Mouse (Mus musculus) intestine, embryonic 14.5 days (tissue): ENCODE results near the gene Lpin1. TPM values are rescaled to one million over a fixed set of nuclear protein-coding genes. Genes with fewer than 3 reads are reported as not detected.

Source experiments
- polyA plus RNA-seq: library from polyadenylated mRNA; unstranded; fragments of >200 nt; fragmentation: Nextera tagmentation; extraction: Ambion mirVana; gene quantifications from 2 replicates; pipeline ENCODE4 v1.2.1, GENCODE M21; 2014

Gene Lpin1
- polyA plus RNA-seq, 1 experiment from 2014 or later: 8.4 TPM

Other genes with a start within 250 kb of the Lpin1 start
- gene Ntsr2, start 42.4 kb upstream of the Lpin1 start, polyA plus RNA-seq: not detected in 2 replicates
- gene Greb1, start 189.9 kb upstream of the Lpin1 start, polyA plus RNA-seq: 8.1 and 9.5 TPM in 2 replicates
- 50.8 and 52.6 TPM in 2 replicates for gene E2f6, start 200.0 kb upstream of the Lpin1 start, polyA plus RNA-seq